Mouse (Mus musculus): ENCODE measurements at regions not wholly inside any gene's neighbourhood (a gene's known extent, or its start where the extent isn't known, plus 50 kb on each side); places are given as distances from the start of the nearest gene placed in this dataset.

DNA sequence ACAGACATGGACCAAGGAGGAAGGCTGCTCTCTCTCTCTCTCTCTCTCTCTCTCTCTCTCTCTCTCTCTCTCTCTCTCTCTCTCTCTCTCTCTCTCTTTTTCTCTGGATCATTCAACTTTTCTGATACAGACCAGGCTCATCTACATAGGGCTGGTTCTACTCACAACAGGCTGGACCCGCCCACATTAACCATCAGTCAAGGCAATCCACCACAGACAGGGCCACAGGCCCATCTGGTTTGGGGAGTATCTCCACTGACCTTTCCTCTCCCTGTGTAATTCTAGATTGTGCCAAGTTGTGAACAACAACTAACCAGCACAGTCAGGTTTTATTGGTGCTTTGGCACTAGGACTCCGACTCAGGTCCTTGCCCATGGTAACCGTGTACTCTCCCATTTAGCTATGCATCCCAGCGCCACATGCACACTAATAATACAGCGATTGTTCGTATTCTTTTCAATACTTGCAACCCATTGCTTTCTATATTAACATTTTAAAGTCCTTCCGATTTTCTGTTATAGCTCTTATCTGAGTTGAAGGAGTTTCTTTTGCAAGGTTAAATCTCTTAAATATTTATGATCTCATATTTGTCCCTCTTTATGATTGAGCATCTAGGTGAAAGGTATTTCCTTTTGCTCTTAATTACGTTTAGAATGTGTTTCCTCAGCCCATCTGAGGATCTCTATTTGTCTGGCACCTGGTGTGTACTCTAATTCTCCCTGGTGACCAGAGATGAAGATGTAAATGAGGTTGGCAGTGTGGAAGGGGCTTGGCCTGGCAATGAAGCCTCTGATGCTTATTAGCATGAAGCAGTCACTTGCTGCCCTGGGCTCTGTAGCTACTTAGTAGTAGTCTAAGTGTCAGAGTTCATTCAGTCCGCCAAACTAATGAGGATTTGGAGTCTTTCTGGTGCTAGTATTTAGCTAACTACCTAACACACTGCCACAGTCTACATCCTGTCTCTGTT is 117.7 kb upstream of the App start:
- H3K4me1 ChIP-seq (ENCODE audit: control insufficient read depth, insufficient read depth, low read length), result no peaks in the 10 kb centered on the region
- no peak for ATAC-seq (ENCODE audit: insufficient number of reproducible peaks, insufficient read depth, low FRiP score, low read depth)
- H3K27ac ChIP-seq (ENCODE audit: low read length), result no peak overlapping the region
- H3K4me3 ChIP-seq (ENCODE audit: low read depth, low read length), result no peak overlapping the region
- H3K9ac ChIP-seq (replicated peaks; ENCODE audit: low read depth, low read length), result no peak overlapping the region
- 89% methylated on average over 9 of the region's 9 CpGs for WGBS
- H3K27me3 ChIP-seq (ENCODE audit: control insufficient read depth, insufficient read depth, low read length), result no peaks in the 10 kb centered on the region
- H3K4me2 ChIP-seq (replicated peaks; ENCODE audit: low read depth, low read length), result no peak overlapping the region
- no peaks in the 10 kb centered on the region for H3K36me3 ChIP-seq (ENCODE audit: control insufficient read depth, insufficient read depth, low read length)
- no peaks in the 10 kb centered on the region for H3K9me3 ChIP-seq (ENCODE audit: control insufficient read depth, low read depth, low read length)

GRCm38 (mm10) chr16:85277862-85278261 is 104.3 kb upstream of the App start:
- Histone ChIP-seq H3K4me1 (ENCODE audit: control insufficient read depth, insufficient read depth, low read length) (no peaks in the 10 kb centered on the region), H3K4me2 (replicated peaks; ENCODE audit: low read depth, low read length) (no peak overlapping the region), H3K4me3 (ENCODE audit: low read depth, low read length) (no peak overlapping the region), H3K27me3 (ENCODE audit: control insufficient read depth, insufficient read depth, low read length) (no peaks in the 10 kb centered on the region), H3K9me3 (ENCODE audit: control insufficient read depth, low read depth, low read length) (no peaks in the 10 kb centered on the region), H3K36me3 (ENCODE audit: control insufficient read depth, insufficient read depth, low read length) (no peaks in the 10 kb centered on the region), H3K9ac (replicated peaks; ENCODE audit: low read depth, low read length) (no peak overlapping the region), H3K27ac (ENCODE audit: low read length) (no peak overlapping the region)
- 68% methylated on average over 1 of the region's 1 CpGs for WGBS
- no peak for ATAC-seq (ENCODE audit: insufficient number of reproducible peaks, insufficient read depth, low FRiP score, low read depth)

DNA sequence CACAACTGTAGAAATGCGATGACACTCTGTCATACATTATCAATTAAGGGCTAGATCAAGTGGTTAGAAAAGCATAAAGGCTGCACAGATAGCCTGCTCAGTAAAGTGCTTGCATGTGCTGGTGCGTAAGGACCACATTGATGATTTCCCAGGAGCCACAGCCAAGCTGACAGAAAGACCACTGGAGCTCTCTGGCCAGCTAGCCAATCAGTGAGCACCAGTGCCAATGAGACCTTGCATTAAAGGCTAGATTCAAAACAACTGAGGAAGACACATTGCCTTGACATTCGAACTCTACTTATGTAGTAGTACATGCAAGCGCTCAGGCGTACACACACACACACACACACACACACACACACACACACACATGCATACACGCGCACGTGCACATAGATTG is 96.1 kb upstream of the App start:
- H3K4me2 ChIP-seq (replicated peaks; ENCODE audit: low read depth, low read length), result no peak overlapping the region
- no peak overlapping the region for H3K9ac ChIP-seq (replicated peaks; ENCODE audit: low read depth, low read length)
- no peak for ATAC-seq (ENCODE audit: insufficient number of reproducible peaks, insufficient read depth, low FRiP score, low read depth)
- H3K4me1 ChIP-seq (ENCODE audit: control insufficient read depth, insufficient read depth, low read length), result no peaks in the 10 kb centered on the region
- H3K27ac ChIP-seq (ENCODE audit: low read length), result no peak overlapping the region
- H3K4me3 ChIP-seq (ENCODE audit: low read depth, low read length), result no peak overlapping the region
- H3K9me3 ChIP-seq (ENCODE audit: control insufficient read depth, low read depth, low read length), result no peaks in the 10 kb centered on the region
- 76% methylated on average over 8 of the region's 8 CpGs for WGBS
- no peaks in the 10 kb centered on the region for H3K36me3 ChIP-seq (ENCODE audit: control insufficient read depth, insufficient read depth, low read length)
- H3K27me3 ChIP-seq (ENCODE audit: control insufficient read depth, insufficient read depth, low read length), result no peaks in the 10 kb centered on the region

DNA sequence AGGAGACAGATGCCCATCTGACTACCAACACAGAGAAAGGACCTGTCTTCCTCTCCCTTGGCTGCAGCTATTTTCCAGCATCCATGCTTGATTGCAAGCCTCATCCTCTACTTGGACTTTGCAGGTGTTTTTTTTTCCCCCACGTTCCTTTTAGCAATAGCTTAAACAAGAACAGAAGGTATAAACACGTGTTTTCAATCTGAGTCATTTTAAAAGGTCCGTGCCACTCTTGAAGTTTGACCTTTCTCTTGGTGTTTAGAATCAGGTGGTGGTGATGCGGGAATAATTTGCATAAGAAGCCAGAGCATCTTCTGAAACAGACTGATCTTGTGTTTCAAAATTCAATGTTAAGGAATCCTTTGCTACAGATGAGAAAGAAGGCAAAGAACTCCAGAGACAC is 86.3 kb upstream of the App start:
- H3K4me2 ChIP-seq (replicated peaks; ENCODE audit: low read depth, low read length), result no peak overlapping the region
- ATAC-seq (ENCODE audit: insufficient number of reproducible peaks, insufficient read depth, low FRiP score, low read depth), result no peak
- no peaks in the 10 kb centered on the region for H3K27me3 ChIP-seq (ENCODE audit: control insufficient read depth, insufficient read depth, low read length)
- no peaks in the 10 kb centered on the region for H3K4me1 ChIP-seq (ENCODE audit: control insufficient read depth, insufficient read depth, low read length)
- H3K4me3 ChIP-seq (ENCODE audit: low read depth, low read length), result no peak overlapping the region
- no peaks in the 10 kb centered on the region for H3K36me3 ChIP-seq (ENCODE audit: control insufficient read depth, insufficient read depth, low read length)
- no peak overlapping the region for H3K9ac ChIP-seq (replicated peaks; ENCODE audit: low read depth, low read length)
- WGBS, result 60% methylated on average over 4 of the region's 4 CpGs
- H3K9me3 ChIP-seq (ENCODE audit: control insufficient read depth, low read depth, low read length), result no peaks in the 10 kb centered on the region
- H3K27ac ChIP-seq (ENCODE audit: low read length), result no peak overlapping the region

- H3K4me1 ChIP-seq (ENCODE audit: control insufficient read depth, insufficient read depth, low read length), result no peaks in the 10 kb centered on the region
- H3K9me3 ChIP-seq (ENCODE audit: control insufficient read depth, low read depth, low read length), result no peaks in the 10 kb centered on the region
- ATAC-seq (ENCODE audit: insufficient number of reproducible peaks, insufficient read depth, low FRiP score, low read depth), result no peak
- 58% methylated on average over 1 of the region's 1 CpGs for WGBS
- H3K9ac ChIP-seq (replicated peaks; ENCODE audit: low read depth, low read length), result no peak overlapping the region
- no peaks in the 10 kb centered on the region for H3K36me3 ChIP-seq (ENCODE audit: control insufficient read depth, insufficient read depth, low read length)
- no peak overlapping the region for H3K4me3 ChIP-seq (ENCODE audit: low read depth, low read length)
- no peak overlapping the region for H3K4me2 ChIP-seq (replicated peaks; ENCODE audit: low read depth, low read length)
- no peak overlapping the region for H3K27ac ChIP-seq (ENCODE audit: low read length)
- H3K27me3 ChIP-seq (ENCODE audit: control insufficient read depth, insufficient read depth, low read length), result no peaks in the 10 kb centered on the region
These were observed 73.7 kb upstream of the App start for GRCm38 (mm10) chr16:85247301-85247700.

DNA sequence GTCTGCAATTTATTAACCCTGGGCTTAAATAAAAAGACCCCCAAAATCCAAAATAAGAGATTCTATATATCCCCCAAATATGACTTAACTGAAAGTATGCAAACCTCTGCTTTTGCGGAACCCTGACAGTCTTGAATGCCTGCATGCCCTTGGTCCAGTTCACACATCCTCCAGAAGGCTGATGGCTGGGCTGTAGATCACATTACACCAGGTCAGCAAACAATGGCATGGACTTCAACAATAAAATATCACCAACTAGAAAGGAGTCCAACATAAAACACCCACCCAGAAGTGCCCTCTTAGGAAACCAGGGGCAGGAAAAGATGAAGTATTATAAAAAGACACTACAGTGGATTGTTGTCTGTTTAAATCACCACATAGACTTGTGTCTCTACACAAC is 59.5 kb upstream of the App start:
- no peaks in the 10 kb centered on the region for H3K36me3 ChIP-seq (ENCODE audit: control insufficient read depth, insufficient read depth, low read length)
- no peak overlapping the region for H3K9ac ChIP-seq (replicated peaks; ENCODE audit: low read depth, low read length)
- H3K4me3 ChIP-seq (ENCODE audit: low read depth, low read length), result no peak overlapping the region
- no peaks in the 10 kb centered on the region for H3K27me3 ChIP-seq (ENCODE audit: control insufficient read depth, insufficient read depth, low read length)
- no peaks in the 10 kb centered on the region for H3K9me3 ChIP-seq (ENCODE audit: control insufficient read depth, low read depth, low read length)
- H3K4me2 ChIP-seq (replicated peaks; ENCODE audit: low read depth, low read length), result no peak overlapping the region
- no peak overlapping the region for H3K27ac ChIP-seq (ENCODE audit: low read length)
- no peaks in the 10 kb centered on the region for H3K4me1 ChIP-seq (ENCODE audit: control insufficient read depth, insufficient read depth, low read length)
- 100% methylated on average over 1 of the region's 1 CpGs for WGBS
- ATAC-seq (ENCODE audit: insufficient number of reproducible peaks, insufficient read depth, low FRiP score, low read depth), result no peak

DNA sequence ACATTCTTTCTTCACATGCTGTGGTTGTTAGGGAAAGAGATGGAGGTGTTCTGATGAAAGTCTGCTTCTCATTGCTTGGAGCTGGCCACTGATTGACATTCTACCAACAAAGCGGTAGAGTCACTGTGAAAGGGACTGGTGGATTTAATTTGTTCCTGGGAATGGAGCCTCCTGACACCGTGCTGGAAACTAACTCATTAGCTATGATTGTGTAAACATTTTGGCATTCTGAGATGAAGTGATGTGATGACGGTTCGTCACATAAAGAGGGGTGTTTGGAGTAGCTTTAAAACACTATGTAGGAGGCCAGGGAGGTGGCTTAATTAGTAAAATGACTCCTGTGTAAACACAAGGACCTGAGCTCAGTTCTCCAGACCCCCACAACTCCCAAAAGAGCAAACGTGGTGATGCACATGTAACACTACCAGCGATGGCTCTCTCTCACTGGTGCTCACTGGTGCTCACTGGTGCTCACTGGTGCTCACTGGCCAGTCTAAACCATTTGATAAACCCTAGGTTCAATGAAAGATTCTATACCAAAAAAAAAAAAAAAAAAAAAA is 58.4 kb upstream of the App start:
- Histone ChIP-seq H3K4me2 (replicated peaks; ENCODE audit: low read depth, low read length) (no peak overlapping the region), H3K4me3 (ENCODE audit: low read depth, low read length) (no peak overlapping the region), H3K27me3 (ENCODE audit: control insufficient read depth, insufficient read depth, low read length) (no peaks in the 10 kb centered on the region), H3K27ac (ENCODE audit: low read length) (no peak overlapping the region), H3K4me1 (ENCODE audit: control insufficient read depth, insufficient read depth, low read length) (no peaks in the 10 kb centered on the region), H3K9ac (replicated peaks; ENCODE audit: low read depth, low read length) (no peak overlapping the region), H3K9me3 (ENCODE audit: control insufficient read depth, low read depth, low read length) (no peaks in the 10 kb centered on the region), H3K36me3 (ENCODE audit: control insufficient read depth, insufficient read depth, low read length) (no peaks in the 10 kb centered on the region)
- 20% methylated on average over 6 of the region's 6 CpGs for WGBS
- ATAC-seq (ENCODE audit: insufficient number of reproducible peaks, insufficient read depth, low FRiP score, low read depth), result no peak

- 25% methylated on average over 2 of the region's 2 CpGs for WGBS
- no peak for ATAC-seq (ENCODE audit: insufficient number of reproducible peaks, insufficient read depth, low FRiP score, low read depth)
- no peak overlapping the region for H3K4me2 ChIP-seq (replicated peaks; ENCODE audit: low read depth, low read length)
These were observed 57.8 kb upstream of the App start for GRCm38 (mm10) chr16:85231330-85231729.

More at GRCm38 (mm10) chr16:85231330-85231729, 57.8 kb upstream of the App start:
- H3K4me1 ChIP-seq (ENCODE audit: control insufficient read depth, insufficient read depth, low read length), result no peaks in the 10 kb centered on the region
- H3K9me3 ChIP-seq (ENCODE audit: control insufficient read depth, low read depth, low read length), result no peaks in the 10 kb centered on the region
- H3K36me3 ChIP-seq (ENCODE audit: control insufficient read depth, insufficient read depth, low read length), result no peaks in the 10 kb centered on the region
- no peak overlapping the region for H3K27ac ChIP-seq (ENCODE audit: low read length)
- no peaks in the 10 kb centered on the region for H3K27me3 ChIP-seq (ENCODE audit: control insufficient read depth, insufficient read depth, low read length)
- no peak overlapping the region for H3K4me3 ChIP-seq (ENCODE audit: low read depth, low read length)
- H3K9ac ChIP-seq (replicated peaks; ENCODE audit: low read depth, low read length), result no peak overlapping the region

Measured in stomach, embryonic 14.5 days (tissue).